Mouse (Mus musculus) heart, postnatal 0 days (tissue): Measurements from ENCODE around the gene Klhdc7b. TPM values are rescaled to one million over a fixed set of nuclear protein-coding genes. Genes with fewer than 3 reads are reported as not detected.
"Not testable (repeated sequence)": the region's sequence is repeated elsewhere in the genome, so short reads cannot be mapped to it uniquely, and the experiment has no call there.

ENCODE experiments used
- ATAC-seq: fragments of 200-750 bp; cut with Nextera tagmentation; 2 replicates; pipeline ENCODE4 v1.8.0; 2017; ENCODE audit warnings: low read depth, moderate number of reproducible peaks, moderate library complexity; ENCODE audit not compliant: insufficient read depth
- DNase-seq: peaks from one replicate; pipeline ENCODE4 v3.0.0-alpha.2; 2016; ENCODE audit warnings: low spot score
- H3K27ac ChIP-seq: fragments of 300-500 bp; sonication (generic); 2 replicates; pipeline ENCODE4 v1.5.1; 2014; ENCODE audit warnings: low read depth, mild to moderate bottlenecking
- H3K27me3 ChIP-seq: fragments of 300-500 bp; sonication (generic); 2 replicates; pipeline ENCODE4 v1.6.1; 2014; ENCODE audit warnings: low read length, mixed read lengths; ENCODE audit not compliant: control insufficient read depth, insufficient read depth
- H3K36me3 ChIP-seq: fragments of 300-500 bp; sonication (generic); replicated peaks from 2 replicates; pipeline ENCODE4 v1.6.1; 2014; ENCODE audit warnings: low read length, mixed read lengths; ENCODE audit not compliant: control insufficient read depth, insufficient read depth
- H3K4me1 ChIP-seq: fragments of 300-500 bp; sonication (generic); 2 replicates; pipeline ENCODE4 v1.6.1; 2014; ENCODE audit warnings: antibody characterized with exemption; ENCODE audit not compliant: control insufficient read depth, insufficient read depth
- H3K4me2 ChIP-seq: fragments of 300-500 bp; sonication (generic); 2 replicates; pipeline ENCODE4 v1.6.1; 2014; ENCODE audit warnings: low read depth, mild to moderate bottlenecking, low read length, moderate library complexity
- H3K4me3 ChIP-seq: fragments of 300-500 bp; sonication (generic); 2 replicates; pipeline ENCODE4 v1.5.1; 2014; ENCODE audit warnings: low read depth, low read length
- H3K9ac ChIP-seq: fragments of 300-500 bp; sonication (generic); replicated peaks from 2 replicates; pipeline ENCODE4 v1.6.1; 2014; ENCODE audit warnings: low read depth, low read length, mixed read lengths
- H3K9me3 ChIP-seq: fragments of 300-500 bp; sonication (generic); replicated peaks from 2 replicates; pipeline ENCODE4 v1.6.1; 2016; ENCODE audit warnings: low read length; ENCODE audit not compliant: control insufficient read depth
- CTCF ChIP-seq: IDR thresholded peaks from 2 replicates; pipeline ENCODE4 v1.5.1; 2016; ENCODE audit warnings: antibody characterized with exemption, control low read depth, low read depth
- EP300 ChIP-seq: IDR thresholded peaks from 2 replicates; pipeline ENCODE4 v1.6.1; 2016; ENCODE audit warnings: antibody characterized with exemption, low read depth
- WGBS: fragments of 180-500 bp; shearing (Covaris S2); extraction: QIAGEN DNeasy Blood & Tissue Kit; methylation state at CpG from one replicate; pipeline ENCODE4 v1.1.7; 2014; 5-methylcytosine and 5-hydroxymethylcytosine counted together
- polyA plus RNA-seq: library from polyadenylated mRNA; unstranded; fragments of >200 nt; fragmentation: Nextera tagmentation; extraction: Ambion mirVana; gene quantifications from 2 replicates; pipeline ENCODE4 v1.2.1, GENCODE M21; 2015
- total RNA-seq: library from RNA; depleted of rRNA; stranded (reverse); fragments of >200 nt; gene quantifications from 2 replicates; pipeline ENCODE4 v1.2.3, GENCODE M21; 2014; ENCODE audit warnings: low replicate concordance

Gene Klhdc7b
- total and polyA plus RNA-seq, 2 experiments from 2014 or later = not detected

DNA sequence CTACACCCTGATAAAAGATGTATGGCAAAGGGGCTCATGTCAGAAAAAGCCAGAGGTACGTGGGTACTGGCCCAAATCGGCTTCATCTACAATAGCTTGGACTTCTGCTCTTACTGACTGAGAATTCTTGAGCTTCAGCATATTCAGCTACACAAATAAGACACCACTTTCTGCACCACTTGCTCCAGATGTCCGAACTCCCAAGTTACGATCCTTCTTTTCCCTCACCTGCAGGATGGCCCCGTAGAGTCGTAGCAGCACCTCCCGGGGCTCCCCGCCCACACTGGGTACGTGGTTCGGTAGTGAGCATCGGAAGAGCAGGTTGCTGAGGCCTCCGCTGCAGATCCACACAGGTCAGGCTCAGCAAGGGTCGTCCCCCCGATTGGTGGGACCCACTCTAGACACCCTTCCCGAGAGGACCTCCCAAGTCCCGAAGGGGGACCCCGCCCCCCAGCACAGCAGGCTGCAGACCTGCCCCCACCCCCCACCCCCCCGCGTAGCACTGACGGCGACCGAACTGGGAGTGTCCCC lies 44.2 kb downstream of the Klhdc7b start:
- no peak for ATAC-seq
- H3K27ac ChIP-seq = peak overlapping the region; percentile 99
- peaks cover 32% of the 10 kb centered on the region for H3K4me1 ChIP-seq
- 7% methylated on average over 16 of the region's 22 CpGs for WGBS
- H3K9ac ChIP-seq = peak overlapping the region; percentile 90
- no peak for DNase-seq
- H3K36me3 ChIP-seq = peaks cover 10% of the 10 kb centered on the region
- peak overlapping the region; percentile 82 for H3K4me3 ChIP-seq
- H3K4me2 ChIP-seq = peak overlapping the region; percentile 96
- H3K9me3 ChIP-seq = no peaks in the 10 kb centered on the region
- H3K27me3 ChIP-seq = no peaks in the 10 kb centered on the region
- TF ChIP-seq EP300 (no peak), CTCF (no peak)

DNA sequence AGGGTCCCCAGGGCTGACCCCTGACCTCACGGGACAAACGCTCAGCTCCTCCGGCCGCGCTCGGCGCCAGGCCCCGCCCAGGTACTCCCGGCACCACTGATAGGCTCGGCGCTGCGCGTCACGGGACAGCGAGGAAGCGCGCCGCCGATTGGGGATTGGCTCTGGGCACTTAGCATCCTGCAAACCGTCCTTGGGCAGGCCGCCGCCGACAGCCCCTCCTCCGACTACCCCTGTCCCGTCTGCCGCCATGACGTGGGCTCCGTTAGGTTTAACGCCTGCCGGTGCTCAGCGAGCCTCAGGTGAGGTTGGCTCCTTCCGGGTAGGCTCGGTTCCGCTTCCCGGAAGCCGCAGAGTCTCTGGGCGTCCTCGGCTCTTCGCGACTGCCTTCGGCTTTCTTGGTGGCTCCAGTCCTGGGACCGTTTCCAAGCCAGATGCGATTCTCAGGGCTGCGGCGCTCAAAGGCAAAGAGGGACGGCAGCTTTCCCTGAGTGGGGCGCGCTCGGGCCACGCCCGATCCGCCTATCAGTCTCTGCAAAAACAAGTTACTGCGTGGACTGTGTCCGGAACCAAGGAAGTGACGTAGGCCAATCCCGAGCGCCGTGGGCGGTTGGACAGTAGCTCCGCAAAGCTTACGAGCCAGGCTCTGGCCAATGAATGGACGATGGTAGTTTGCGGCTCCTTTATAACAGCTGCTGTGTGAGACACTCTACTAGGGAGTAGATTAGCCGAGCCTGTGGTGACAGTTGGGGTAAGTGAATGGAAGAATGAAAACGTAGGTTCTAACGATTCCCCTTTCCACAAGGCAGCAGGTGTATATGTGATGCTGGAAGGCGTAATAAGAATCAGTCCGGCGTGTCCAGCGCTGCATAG lies 44.9 kb downstream of the Klhdc7b start, which contains the start of the genes C730034F03Rik, Gm44502 and Chkb:
Gene C730034F03Rik (plus strand): TSS at position 238 of the 870 bp plus-strand sequence.
Gene Gm44502 (minus strand): TSS at position 345 of the 870 bp plus-strand sequence.
Gene Chkb (minus strand): TSS at position 557 of the 870 bp plus-strand sequence.
- peaks cover 10% of the 10 kb centered on the region for H3K36me3 ChIP-seq
- H3K9ac ChIP-seq = peak within 1 kb of the TSS; percentile 90
- no peaks in the 10 kb centered on the region for H3K27me3 ChIP-seq
- ATAC-seq (peak; percentile 77), DNase-seq (peak; percentile 96)
- peak within 1 kb of the TSS; percentile 96 for H3K4me2 ChIP-seq
- H3K27ac ChIP-seq = peak within 1 kb of the TSS; percentile 99
- WGBS = under 1% methylated on average over 70 of the region's 70 CpGs
- peaks cover 27% of the 10 kb centered on the region for H3K4me1 ChIP-seq
- TF ChIP-seq EP300 (peak; percentile 80; the same call in 1 of the 2 replicates), CTCF (no peak)
- H3K9me3 ChIP-seq = no peaks in the 10 kb centered on the region
- H3K4me3 ChIP-seq = peak within 1 kb of the TSS; percentile 82

DNA sequence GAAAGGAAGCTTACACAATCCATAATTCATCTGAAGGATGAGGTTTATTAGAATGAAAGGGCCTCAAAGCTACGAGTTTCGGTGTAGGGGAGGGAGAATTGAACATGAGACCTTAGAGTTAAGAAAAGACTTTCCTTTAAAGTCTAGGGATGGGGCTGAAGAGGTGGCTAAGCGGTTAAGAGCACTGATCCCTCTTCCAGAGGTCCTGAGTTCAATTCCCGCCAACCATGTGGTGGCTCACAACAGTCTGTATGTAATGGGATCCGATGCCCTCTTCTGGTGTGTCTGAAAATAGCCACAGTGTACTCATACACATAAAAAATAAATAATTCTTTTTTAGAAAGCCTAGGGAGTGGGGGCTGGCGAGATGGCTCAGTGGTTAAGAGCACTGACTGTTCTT lies 45.6 kb downstream of the Klhdc7b start:
- Histone ChIP-seq H3K4me1 (peaks cover 26% of the 10 kb centered on the region), H3K9me3 (no peaks in the 10 kb centered on the region), H3K4me2 (peak overlapping the region; percentile 96), H3K27ac (peak overlapping the region; percentile 99), H3K36me3 (peaks cover 10% of the 10 kb centered on the region), H3K9ac (peak overlapping the region; percentile 90), H3K27me3 (no peaks in the 10 kb centered on the region), H3K4me3 (peak overlapping the region; percentile 82)
- TF ChIP-seq EP300 (no peak), CTCF (peak; percentile 10; the same call in 1 of the 2 replicates)
- WGBS = 39% methylated on average over 6 of the region's 6 CpGs
- DNase-seq (no peak), ATAC-seq (no peak)

DNA sequence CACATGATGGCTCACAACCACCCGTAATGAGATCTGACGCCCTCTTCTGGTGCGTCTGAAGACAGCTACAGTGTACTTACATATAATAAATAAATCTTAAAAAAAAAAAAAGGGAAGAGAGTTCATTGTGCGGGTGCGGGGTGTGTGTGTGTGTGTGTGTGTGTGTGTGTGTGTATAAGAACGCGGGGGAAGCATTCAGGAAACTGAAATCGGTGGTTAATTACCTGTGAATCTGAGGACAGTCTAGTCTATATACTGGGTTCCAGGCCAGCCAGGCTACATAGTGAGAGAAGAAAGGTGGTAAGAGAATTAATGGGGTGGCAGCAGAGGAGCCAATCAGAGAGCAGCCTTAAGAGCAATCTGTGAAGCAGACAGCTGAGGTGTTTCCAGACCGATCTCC lies 46.1 kb downstream of the Klhdc7b start:
- 80% methylated on average over 6 of the region's 9 CpGs for WGBS
- DNase-seq, H3K9me3 ChIP-seq, H3K4me2 ChIP-seq, H3K4me3 ChIP-seq, H3K27ac ChIP-seq, ATAC-seq, H3K36me3 ChIP-seq, H3K9ac ChIP-seq, H3K27me3 ChIP-seq: not testable (repeated sequence)
- H3K4me1 ChIP-seq = peaks cover 26% of the 10 kb centered on the region

DNA sequence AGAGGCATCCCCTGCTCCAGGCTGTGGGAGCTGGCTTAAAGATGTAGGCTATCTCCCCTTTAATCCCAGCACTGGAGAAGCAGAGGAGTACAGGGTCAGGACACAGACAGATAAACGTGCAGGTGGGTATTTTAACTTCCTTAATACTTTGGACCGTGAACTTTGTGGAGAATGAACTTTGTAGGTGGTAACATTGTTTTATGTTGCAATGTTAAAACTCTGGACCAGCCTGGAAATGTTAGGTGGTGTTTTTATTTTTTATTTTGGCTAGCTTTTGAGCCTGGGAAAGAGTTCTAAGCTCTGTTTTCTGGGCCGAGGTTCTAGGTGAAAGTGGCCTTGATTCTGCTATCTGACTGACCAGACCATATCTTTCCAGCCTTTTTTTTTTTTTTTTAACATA lies 46.6 kb downstream of the Klhdc7b start:
- TF ChIP-seq CTCF = no peak
- TF ChIP-seq EP300 = no peak
- 74% methylated on average over 3 of the region's 3 CpGs for WGBS
- peaks cover 24% of the 10 kb centered on the region for H3K4me1 ChIP-seq
- H3K4me3 ChIP-seq = no peak overlapping the region
- no peak overlapping the region for H3K4me2 ChIP-seq
- ATAC-seq (no peak), DNase-seq (no peak)
- H3K27ac ChIP-seq = no peak overlapping the region
- H3K9me3 ChIP-seq = no peaks in the 10 kb centered on the region
- H3K27me3 ChIP-seq = no peaks in the 10 kb centered on the region
- peaks cover 10% of the 10 kb centered on the region for H3K36me3 ChIP-seq
- no peak overlapping the region for H3K9ac ChIP-seq
